Mouse (Mus musculus) hindbrain, postnatal 0 days (tissue): ENCODE data around the gene Gm21083. TPM values are rescaled to one million over a fixed set of nuclear protein-coding genes. Genes with fewer than 3 reads are reported as not detected.
"Not testable (repeated sequence)": the region's sequence is repeated elsewhere in the genome, so short reads cannot be mapped to it uniquely, and the experiment has no call there.

Experiments used
- ATAC-seq: fragments of 200-750 bp; cut with Nextera tagmentation; 2 replicates; pipeline ENCODE4 v1.8.0; 2017; ENCODE audit warnings: mild to moderate bottlenecking, moderate TSS enrichment, moderate library complexity
- DNase-seq: peaks from one replicate; pipeline ENCODE4 v3.0.0-alpha.2; 2015; ENCODE audit warnings: low spot score
- H3K27ac ChIP-seq: fragments of 300-500 bp; sonication (generic); 2 replicates; pipeline ENCODE4 v1.5.1; 2014; ENCODE audit warnings: mild to moderate bottlenecking
- H3K27me3 ChIP-seq: fragments of 300-500 bp; sonication (generic); 2 replicates; pipeline ENCODE4 v1.6.1; 2014; ENCODE audit warnings: low read length, mixed read lengths; ENCODE audit not compliant: insufficient read depth
- H3K36me3 ChIP-seq: fragments of 300-500 bp; sonication (generic); 2 replicates; pipeline ENCODE4 v1.6.1; 2014; ENCODE audit warnings: low read length, mixed read lengths; ENCODE audit not compliant: insufficient read depth
- H3K4me1 ChIP-seq: fragments of 300-500 bp; sonication (generic); 2 replicates; pipeline ENCODE4 v1.6.1; 2014; ENCODE audit warnings: antibody characterized with exemption, low read length, mixed read lengths; ENCODE audit not compliant: insufficient read depth
- H3K4me2 ChIP-seq: fragments of 300-500 bp; sonication (generic); 2 replicates; pipeline ENCODE4 v1.6.1; 2014; ENCODE audit warnings: low read depth, mild to moderate bottlenecking, low read length, moderate library complexity, mixed read lengths
- H3K4me3 ChIP-seq: fragments of 300-500 bp; sonication (generic); 2 replicates; pipeline ENCODE4 v1.5.1; 2014; ENCODE audit warnings: low read length
- H3K9ac ChIP-seq: fragments of 300-500 bp; sonication (generic); replicated peaks from 2 replicates; pipeline ENCODE4 v1.6.1; 2014; ENCODE audit warnings: mild to moderate bottlenecking, low read length, moderate library complexity, mixed read lengths
- H3K9me3 ChIP-seq: fragments of 300-500 bp; sonication (generic); 2 replicates; pipeline ENCODE4 v1.6.1; 2016; ENCODE audit warnings: low read length, mixed read lengths
- CTCF ChIP-seq: IDR thresholded peaks from 2 replicates; pipeline ENCODE4 v1.5.1; 2016; ENCODE audit warnings: antibody characterized with exemption, control low read depth, low read depth
- WGBS: fragments of 180-500 bp; shearing (Covaris S2); extraction: QIAGEN DNeasy Blood & Tissue Kit; methylation state at CpG from one replicate; pipeline ENCODE4 v1.1.7; 2014; 5-methylcytosine and 5-hydroxymethylcytosine counted together
- polyA plus RNA-seq: library from polyadenylated mRNA; unstranded; fragments of >200 nt; fragmentation: Nextera tagmentation; extraction: Ambion mirVana; gene quantifications from 2 replicates; pipeline ENCODE4 v1.2.1, GENCODE M21; 2015
- total RNA-seq: library from RNA; depleted of rRNA; stranded (reverse); fragments of >200 nt; gene quantifications from 2 replicates; pipeline ENCODE4 v1.2.3, GENCODE M21; 2014; rRNA removed

The Gm21083 gene
- total RNA-seq (not detected in 2 replicates), polyA plus RNA-seq (not detected in 2 replicates)

DNA sequence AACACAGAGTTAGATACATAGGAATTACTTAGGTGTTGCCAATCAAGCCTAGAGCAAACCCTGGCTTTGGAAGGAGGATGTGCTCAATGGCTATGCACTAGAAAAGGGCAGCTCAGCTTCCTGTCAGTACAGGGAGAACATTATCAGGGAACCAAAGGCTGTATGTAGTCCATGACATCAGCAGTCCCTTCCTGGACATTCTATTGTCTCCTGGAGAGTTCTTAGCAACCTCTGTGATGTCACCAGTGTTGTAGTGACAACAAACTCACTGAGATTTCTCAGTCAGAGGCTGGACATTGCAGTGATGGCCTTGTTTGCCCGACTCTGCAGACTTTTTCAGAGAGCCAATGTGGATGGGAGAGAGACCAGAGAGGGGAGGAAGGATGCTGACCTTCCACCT, at the start of gene Gm21083:
Gene Gm21083, plus strand, starts transcription at position 301 of the 400 bp plus-strand sequence.
- not testable (repeated sequence) for DNase-seq, H3K4me1 ChIP-seq, ATAC-seq, H3K27ac ChIP-seq, H3K36me3 ChIP-seq, H3K27me3 ChIP-seq, H3K9ac ChIP-seq, H3K4me3 ChIP-seq, H3K9me3 ChIP-seq, H3K4me2 ChIP-seq
- WGBS: no CpG with 5 or more reads among the region's 1 CpGs

- not testable (repeated sequence) for H3K4me2 ChIP-seq, H3K27ac ChIP-seq, H3K27me3 ChIP-seq, DNase-seq, H3K4me1 ChIP-seq, H3K4me3 ChIP-seq, H3K36me3 ChIP-seq, ATAC-seq, H3K9ac ChIP-seq
- WGBS: no CpG with 5 or more reads among the region's 1 CpGs
- peaks cover 28% of the 10 kb centered on the region for H3K9me3 ChIP-seq
These were observed 48.0 kb upstream of the Gm21083 start, which contains the start of gene Gm21190 for GRCm38 (mm10) chr5:15529122-15529521. Gm21190 (minus strand) TSS chr5:15529222.

DNA sequence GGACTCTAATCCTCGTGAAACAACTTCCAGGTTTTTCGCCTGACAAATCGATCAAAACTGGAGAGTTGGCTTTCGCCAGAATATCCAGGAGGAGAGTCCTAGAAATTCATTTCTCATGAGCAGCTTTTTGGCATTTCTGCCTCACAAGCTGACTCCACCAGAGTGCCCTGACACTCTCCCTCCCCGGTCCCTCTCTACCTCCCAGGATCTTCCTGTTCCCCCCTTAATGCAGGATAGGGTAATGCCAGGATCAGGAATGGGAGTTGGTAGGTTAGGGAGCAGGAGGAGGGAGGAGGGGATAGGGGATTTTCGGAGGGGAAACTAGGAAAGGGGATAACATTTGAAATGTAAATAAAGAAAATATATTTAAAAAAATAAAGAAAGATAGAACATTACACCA, 28.5 kb upstream of the Gm21083 start:
- H3K4me2 ChIP-seq, H3K27me3 ChIP-seq, DNase-seq, H3K4me1 ChIP-seq, ATAC-seq, H3K9ac ChIP-seq, H3K4me3 ChIP-seq, H3K9me3 ChIP-seq, H3K36me3 ChIP-seq, H3K27ac ChIP-seq: not testable (repeated sequence)
- 86% methylated on average over 6 of the region's 6 CpGs for WGBS

GRCm38 (mm10) chr5:15549134-15549533, 28.0 kb upstream of the Gm21083 start:
- not testable (repeated sequence) for H3K9me3 ChIP-seq, H3K27me3 ChIP-seq, H3K9ac ChIP-seq, H3K36me3 ChIP-seq, ATAC-seq, H3K4me2 ChIP-seq, H3K4me3 ChIP-seq, H3K4me1 ChIP-seq, DNase-seq, H3K27ac ChIP-seq
- 33% methylated on average over 1 of the region's 1 CpGs for WGBS

DNA sequence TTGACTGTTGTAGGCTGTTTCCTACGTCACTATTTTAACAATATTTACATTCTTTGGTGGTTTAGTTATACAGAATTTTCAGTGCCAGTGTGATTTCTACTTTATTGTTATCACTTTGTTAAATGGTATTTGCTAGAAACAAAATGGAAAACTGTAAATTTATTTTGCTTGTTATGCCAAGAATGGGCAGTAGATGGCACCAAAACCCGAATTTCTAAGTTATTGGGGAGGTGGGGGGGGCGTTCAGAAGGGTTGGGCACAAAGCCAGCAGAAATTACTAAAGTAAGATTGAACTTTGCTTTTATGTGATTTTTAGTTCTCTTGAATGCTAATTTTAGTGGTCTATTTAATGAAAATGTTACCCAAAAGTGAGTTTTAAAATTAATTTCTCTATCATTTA, 27.5 kb upstream of the Gm21083 start:
- 10% methylated on average over 3 of the region's 3 CpGs for WGBS
- peak; percentile 37 for DNase-seq
- H3K9ac ChIP-seq, H3K36me3 ChIP-seq, H3K27ac ChIP-seq, H3K4me1 ChIP-seq, ATAC-seq, H3K9me3 ChIP-seq, H3K27me3 ChIP-seq, H3K4me2 ChIP-seq, H3K4me3 ChIP-seq: not testable (repeated sequence)
- peak; percentile 49 for TF ChIP-seq CTCF

GRCm38 (mm10) chr5:15558654-15559053, 18.5 kb upstream of the Gm21083 start:
- not testable (repeated sequence) for H3K36me3 ChIP-seq, H3K4me1 ChIP-seq, ATAC-seq, H3K4me2 ChIP-seq, H3K9ac ChIP-seq, H3K27me3 ChIP-seq, H3K4me3 ChIP-seq, H3K9me3 ChIP-seq, H3K27ac ChIP-seq, DNase-seq
- WGBS: 83% methylated on average over 1 of the region's 1 CpGs

GRCm38 (mm10) chr5:15561425-15562264, 15.5 kb upstream of the Gm21083 start:
- H3K9me3 ChIP-seq, H3K4me2 ChIP-seq, H3K9ac ChIP-seq, H3K4me3 ChIP-seq, H3K36me3 ChIP-seq, H3K27ac ChIP-seq, DNase-seq, H3K27me3 ChIP-seq, H3K4me1 ChIP-seq: not testable (repeated sequence)
- 82% methylated on average over 3 of the region's 3 CpGs for WGBS
- peak; percentile 53; the same call in 1 of the 2 replicates for ATAC-seq

DNA sequence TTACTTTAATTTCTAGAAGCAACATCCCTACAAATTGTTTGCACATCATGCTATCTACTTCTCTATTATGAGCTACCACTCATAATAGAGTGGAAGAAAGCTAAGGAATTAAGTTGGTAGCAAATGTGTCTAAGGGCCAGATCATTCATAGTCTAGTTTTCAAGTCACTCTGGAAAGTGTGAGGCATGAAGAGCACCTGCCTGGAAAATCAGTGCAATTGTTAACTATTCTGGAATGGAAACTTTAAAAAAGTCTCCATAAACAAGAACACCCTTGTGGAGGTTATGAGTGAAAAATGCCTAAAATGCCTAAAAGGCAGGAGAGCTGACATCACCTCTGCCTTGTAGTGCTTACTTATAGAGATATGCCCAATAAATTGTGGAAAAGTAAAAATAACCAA, 3.4 kb upstream of the Gm21083 start:
- ATAC-seq, H3K4me3 ChIP-seq, H3K9me3 ChIP-seq, DNase-seq, H3K27me3 ChIP-seq, H3K27ac ChIP-seq, H3K4me2 ChIP-seq, H3K4me1 ChIP-seq, H3K9ac ChIP-seq, H3K36me3 ChIP-seq: not testable (repeated sequence)
